Mouse (Mus musculus) left cerebral cortex, adult 9 months (tissue): ENCODE measurements around the gene Orm1.
A peak's percentile ranks its signal among the peaks of the same experiment; 100 is the strongest.

Experiments used
- DNase-seq, 2 experiments: peaks; one replicate each; pipeline ENCODE4 v3.0.0; 2022; ENCODE audit warnings: low spot score in 2 of 2

The Orm1 gene

GRCm38 (mm10) chr4:63344295-63344694 is at the start of gene Orm1:
Gene Orm1, plus strand, starts transcription at chr4:63344560.
- no peak for DNase-seq

- no peak for DNase-seq
Measured at GRCm38 (mm10) chr4:63295641-63296040, 48.7 kb upstream of the Orm1 start.

GRCm38 (mm10) chr4:63296263-63296662 is 48.1 kb upstream of the Orm1 start:
- DNase-seq: no peak

GRCm38 (mm10) chr4:63296876-63297275 is 47.5 kb upstream of the Orm1 start:
- DNase-seq: no peak

DNA sequence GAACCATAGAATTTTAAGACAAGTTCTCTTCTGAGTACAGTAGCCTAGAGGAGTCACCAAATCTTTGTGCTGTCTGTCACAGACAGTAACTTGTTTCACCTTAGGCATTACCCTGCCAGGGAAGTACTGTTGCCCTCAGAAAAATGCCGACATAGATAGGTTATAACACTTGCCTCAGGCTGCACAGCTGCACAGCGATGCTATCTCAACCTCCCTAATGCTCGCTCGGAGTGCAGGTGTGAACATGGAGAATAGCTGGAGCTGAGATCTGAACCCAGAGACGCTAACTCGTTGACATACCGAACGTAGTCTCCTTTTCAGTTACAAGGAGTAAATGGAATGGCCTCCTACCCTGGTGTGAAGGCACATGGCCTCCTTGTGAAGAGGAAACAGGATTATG is 46.2 kb upstream of the Orm1 start:
- no peak for DNase-seq

GRCm38 (mm10) chr4:63302641-63303040 is 41.7 kb upstream of the Orm1 start:
- no peak for DNase-seq

DNA sequence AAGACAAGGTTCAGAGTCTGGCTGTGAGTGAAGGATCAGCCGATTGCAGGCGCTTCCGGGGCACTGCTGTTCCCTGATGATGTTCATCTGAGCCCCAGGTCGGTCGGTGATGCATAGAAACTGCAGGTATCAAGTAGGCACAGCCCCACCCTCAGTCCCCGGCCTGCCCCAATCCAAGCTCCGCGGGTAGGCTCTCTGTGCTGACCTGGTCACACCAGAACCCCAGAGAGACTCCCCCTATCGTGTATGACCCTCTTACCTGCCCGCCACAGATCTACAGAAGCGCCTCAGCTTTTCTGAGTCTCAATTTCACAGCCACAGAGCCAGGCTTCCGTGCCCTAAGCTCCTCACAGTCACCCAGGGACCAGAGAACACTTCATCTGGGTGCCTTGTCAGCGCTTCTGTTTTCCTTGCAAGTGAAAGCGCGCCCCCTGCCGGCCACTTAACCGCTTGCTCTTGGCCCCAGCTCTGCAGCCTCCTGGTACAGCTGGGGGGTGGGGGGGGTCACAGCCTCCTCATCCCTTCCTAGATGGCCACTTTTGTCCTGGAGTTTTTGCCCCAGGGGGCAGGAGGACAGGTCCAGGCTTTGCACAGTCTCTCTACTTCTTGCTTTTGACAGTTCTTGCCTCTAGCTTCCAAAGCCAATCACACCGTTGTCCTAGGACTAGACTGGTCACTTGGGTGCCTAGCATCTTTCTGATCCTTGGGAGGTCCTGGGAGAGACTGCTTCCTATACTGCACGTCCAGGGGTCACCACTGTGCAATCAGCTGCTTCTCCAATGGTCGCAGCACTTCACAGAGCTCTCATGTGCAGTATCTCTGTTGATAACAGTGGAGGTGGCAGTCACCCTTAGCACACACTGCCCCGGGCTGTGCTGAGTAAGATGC is 36.9 kb upstream of the Orm1 start:
- DNase-seq: peak; percentile 47 to 90

DNA sequence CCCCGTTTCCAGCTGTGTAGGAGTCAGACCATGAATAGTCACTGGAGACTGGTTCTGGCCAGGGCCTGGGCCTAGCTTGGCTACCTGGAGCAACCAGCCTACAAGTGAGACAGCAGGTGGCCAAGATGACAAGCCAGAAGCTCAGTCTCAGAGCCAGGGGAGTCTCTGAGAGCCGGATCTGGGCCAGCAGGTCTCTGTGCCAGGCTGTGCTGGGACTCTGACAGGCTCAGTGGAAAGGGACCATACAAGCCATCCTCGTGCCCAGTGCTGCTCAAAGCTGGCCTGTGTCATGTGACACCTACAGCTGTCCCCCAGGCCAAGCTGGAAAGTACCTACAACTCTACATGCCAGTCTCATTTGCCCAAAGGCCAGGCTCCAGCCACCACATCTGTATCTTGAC is 36.0 kb upstream of the Orm1 start:
- DNase-seq: no peak

DNA sequence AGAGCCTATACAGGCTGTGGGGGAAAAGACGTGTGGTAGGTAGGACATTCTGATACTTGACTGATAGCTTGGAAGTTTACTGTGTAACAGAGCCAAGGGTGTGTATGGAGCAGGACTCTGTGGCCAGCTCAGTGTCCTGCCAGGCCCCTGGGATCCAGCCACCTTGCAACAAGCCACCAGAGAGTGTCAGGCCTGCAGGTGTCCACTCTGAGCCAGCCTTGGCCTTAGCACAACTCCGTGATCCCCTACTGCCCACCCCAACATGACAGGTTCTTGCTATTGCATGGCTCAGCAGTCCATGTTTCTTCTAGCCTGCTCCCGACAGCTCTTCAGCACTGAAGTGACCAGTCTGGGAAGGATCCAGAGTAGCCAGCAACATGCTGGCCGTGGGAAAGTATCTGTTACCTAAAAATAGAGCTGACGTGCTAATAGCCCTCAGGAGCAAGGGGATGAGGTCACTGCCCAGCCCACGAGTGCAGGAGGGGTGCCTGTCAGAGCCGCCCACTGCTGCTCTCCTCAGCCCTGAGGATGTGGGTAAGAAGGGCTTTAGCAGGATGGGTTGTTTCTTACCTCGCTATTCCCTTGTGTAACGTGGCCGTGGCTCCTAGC is 34.0 kb upstream of the Orm1 start:
- DNase-seq: no peak

DNA sequence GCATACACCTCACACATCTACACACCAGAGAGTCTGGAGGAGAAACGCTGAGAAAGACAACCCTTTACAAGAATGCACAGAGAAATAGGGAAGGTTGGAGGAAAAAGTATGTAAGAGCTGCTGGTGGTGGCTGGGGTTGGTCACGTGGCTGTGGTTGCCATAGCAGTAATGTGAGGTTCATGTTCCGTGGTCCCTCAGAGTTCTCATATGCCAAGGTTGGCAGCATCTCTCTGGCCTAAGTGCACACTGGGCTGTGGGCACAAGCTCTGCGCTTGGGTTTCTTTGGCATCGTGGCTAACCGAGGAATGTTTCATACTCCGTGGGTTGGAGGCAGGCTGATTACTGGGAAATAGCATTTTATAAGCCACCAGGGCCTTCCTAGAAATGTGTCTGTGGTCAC is 32.9 kb upstream of the Orm1 start:
- DNase-seq: no peak

DNA sequence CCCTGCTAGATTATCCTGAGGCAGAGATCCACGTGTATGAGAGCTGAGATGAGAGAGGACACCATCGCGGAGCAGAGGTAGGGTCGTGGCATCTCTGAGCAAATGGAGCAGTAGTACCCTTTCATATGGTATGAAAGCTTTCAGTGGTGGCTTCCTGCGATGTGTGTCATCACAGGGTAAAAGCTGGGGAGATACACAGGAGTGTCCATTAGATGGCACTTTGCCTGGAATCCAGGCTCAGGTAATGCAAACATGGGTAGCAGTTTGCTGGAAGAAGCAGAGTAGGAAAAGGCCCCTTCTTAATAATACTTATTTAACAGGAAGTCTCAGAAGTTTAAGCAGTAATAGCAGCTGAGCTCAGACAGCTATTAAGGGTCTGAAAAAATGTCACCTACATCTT is 30.3 kb upstream of the Orm1 start:
- no peak for DNase-seq

GRCm38 (mm10) chr4:63316076-63316746 is 28.1 kb upstream of the Orm1 start:
- no peak for DNase-seq

- peak in 1 of 2 experiments; percentile 49 for DNase-seq
Measured at GRCm38 (mm10) chr4:63319566-63319965, 24.8 kb upstream of the Orm1 start.

- no peak for DNase-seq
Measured at GRCm38 (mm10) chr4:63323275-63323815, 21.0 kb upstream of the Orm1 start.

GRCm38 (mm10) chr4:63333403-63333802 is 11.0 kb upstream of the Orm1 start:
- no peak for DNase-seq

DNA sequence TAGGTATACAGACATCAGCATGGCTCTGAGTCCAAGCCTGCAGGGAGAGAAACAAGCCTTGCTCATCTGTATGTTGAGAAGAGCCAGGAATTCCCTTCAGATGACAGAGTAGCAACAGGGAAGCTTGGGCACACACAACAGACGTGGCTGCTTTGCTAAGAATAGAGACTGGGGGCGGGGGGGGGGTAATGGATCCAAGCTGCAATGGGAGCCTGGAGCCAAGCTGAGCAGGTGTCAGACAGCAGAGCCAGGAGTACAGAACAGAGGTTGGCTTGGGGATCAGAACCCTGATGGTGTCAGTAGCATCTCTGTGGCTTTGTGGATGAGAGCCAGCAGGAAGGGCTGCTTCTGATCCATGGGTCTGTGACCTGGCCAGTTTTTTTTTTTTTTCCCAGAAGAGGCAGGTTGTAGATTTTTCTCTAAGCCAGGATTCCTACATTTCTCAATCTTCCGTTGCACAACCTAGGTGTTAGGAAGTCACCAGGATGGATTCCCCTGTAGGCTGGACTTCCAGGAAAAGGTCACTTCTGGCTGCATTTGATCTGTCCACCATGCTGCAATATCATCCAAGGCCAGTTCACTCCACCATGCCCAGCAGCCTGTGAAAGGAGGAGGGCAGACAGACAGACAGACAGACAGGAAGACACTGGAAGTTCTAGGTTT is 5.8 kb upstream of the Orm1 start:
- no peak for DNase-seq

- DNase-seq: no peak
Measured at GRCm38 (mm10) chr4:63342491-63342890, 1.9 kb upstream of the Orm1 start.

DNA sequence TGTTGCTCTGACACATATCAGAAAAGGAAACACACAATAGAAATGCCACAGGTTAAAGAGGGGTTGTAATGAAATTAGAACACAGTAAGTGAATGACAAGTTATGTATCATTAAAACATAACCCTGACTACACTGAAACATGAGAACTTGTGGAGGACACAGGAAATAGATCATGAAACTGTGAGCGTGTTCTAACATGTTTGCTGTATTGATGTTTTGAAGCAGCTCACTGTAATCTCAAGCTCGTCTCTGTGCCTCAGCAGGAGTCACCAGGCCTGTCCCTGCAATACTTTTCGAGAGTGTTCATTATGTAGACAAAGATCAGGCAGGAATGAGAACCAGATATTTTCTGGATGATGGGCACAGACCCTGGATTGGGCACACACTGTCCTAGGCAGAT is 752 bp upstream of the Orm1 start:
- no peak for DNase-seq

DNA sequence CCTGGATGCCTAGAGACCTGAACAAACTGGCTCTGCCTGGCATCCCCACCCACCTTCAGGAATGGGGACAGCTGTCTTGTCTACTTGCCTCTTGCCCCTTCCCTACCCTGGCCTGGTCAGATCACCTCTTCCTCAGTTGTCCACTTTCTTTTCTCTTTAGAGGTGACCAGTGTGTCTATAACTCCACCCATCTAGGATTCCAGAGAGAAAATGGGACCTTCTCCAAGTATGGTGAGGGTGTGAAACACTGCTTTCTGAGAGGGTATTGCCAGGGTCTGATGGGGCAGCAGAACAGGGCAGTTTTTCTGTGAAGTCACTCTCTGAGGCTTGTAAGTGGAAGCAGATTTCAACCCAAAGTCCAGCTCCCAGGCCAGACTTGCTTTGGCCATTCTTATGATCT is 901 bp downstream of the Orm1 start:
- DNase-seq: no peak

GRCm38 (mm10) chr4:63346659-63347058 is 2.3 kb downstream of the Orm1 start:
- no peak for DNase-seq

- no peak for DNase-seq
Measured at GRCm38 (mm10) chr4:63348524-63348923, 4.2 kb downstream of the Orm1 start.
